Mouse (Mus musculus): ENCODE measurements around the gene Plgrkt. TPM values are rescaled to one million over a fixed set of nuclear protein-coding genes. Genes with fewer than 3 reads are reported as not detected.

Plgrkt gene
- polyA plus RNA-seq, 1 experiment from 2014 or later = 68.1 TPM

DNA sequence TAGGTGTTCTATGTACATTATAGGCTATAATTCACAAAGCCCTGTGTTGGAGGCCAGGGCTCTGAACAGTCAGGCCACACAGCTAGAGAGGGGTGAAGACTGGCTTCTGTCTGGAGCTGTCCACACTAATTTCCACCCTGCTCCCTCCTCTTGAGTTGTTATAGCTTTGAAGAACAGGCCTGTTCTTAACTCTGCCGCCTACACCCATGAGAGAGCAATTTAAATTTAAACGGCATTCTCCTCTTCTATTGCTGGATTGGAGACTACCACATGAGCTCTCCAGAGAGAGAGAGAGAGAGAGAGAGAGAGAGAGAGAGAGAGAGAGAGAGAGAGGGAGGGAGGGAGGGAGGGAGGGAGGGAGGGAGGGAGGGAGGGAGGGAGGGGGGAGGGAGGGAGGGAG lies 38.2 kb upstream of the Plgrkt start:
- H3K9ac ChIP-seq (replicated peaks; ENCODE audit: low read depth, low read length) = no peak overlapping the region
- ATAC-seq (ENCODE audit: insufficient number of reproducible peaks, insufficient read depth, low FRiP score, low read depth) = no peak
- H3K36me3 ChIP-seq (ENCODE audit: control insufficient read depth, insufficient read depth, low read length) = no peaks in the 10 kb centered on the region
- no peak overlapping the region for H3K4me2 ChIP-seq (replicated peaks; ENCODE audit: low read depth, low read length)
- WGBS = 65% methylated on average over 2 of the region's 2 CpGs
- no peak overlapping the region for H3K4me3 ChIP-seq (ENCODE audit: low read depth, low read length)
- H3K4me1 ChIP-seq (ENCODE audit: control insufficient read depth, insufficient read depth, low read length) = no peaks in the 10 kb centered on the region
- no peak overlapping the region for H3K27ac ChIP-seq (ENCODE audit: low read length)
- no peaks in the 10 kb centered on the region for H3K27me3 ChIP-seq (ENCODE audit: control insufficient read depth, insufficient read depth, low read length)
- no peaks in the 10 kb centered on the region for H3K9me3 ChIP-seq (ENCODE audit: control insufficient read depth, low read depth, low read length)

DNA sequence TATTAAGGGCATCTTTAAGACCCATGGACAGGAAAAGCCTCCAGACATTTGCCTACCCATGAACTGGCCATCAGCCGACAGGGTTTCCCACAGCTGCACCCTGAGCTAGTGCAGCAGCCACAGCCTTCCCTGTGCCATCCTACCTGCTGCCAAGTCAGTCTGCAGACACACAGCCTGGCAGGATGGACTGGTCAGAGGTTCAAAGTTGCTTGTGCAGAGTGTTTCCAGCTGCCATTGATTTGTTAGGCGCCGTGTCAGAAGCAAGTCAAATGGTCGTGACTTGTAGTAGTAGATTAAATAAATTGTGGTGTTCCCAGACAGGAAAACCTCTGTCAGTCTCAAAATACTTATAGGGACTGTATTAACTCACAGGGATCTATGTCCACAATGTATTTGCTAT lies 36.1 kb upstream of the Plgrkt start:
- no peaks in the 10 kb centered on the region; the same call in 1 of the 2 replicates for H3K9me3 ChIP-seq (ENCODE audit: control insufficient read depth, low read depth, low read length)
- no peaks in the 10 kb centered on the region for H3K27me3 ChIP-seq (ENCODE audit: control insufficient read depth, insufficient read depth, low read length)
- no peak overlapping the region for H3K27ac ChIP-seq (ENCODE audit: low read length)
- no peak for ATAC-seq (ENCODE audit: insufficient number of reproducible peaks, insufficient read depth, low FRiP score, low read depth)
- H3K9ac ChIP-seq (replicated peaks; ENCODE audit: low read depth, low read length) = no peak overlapping the region
- 68% methylated on average over 4 of the region's 4 CpGs for WGBS
- no peak overlapping the region for H3K4me3 ChIP-seq (ENCODE audit: low read depth, low read length)
- no peaks in the 10 kb centered on the region for H3K36me3 ChIP-seq (ENCODE audit: control insufficient read depth, insufficient read depth, low read length)
- no peak overlapping the region for H3K4me2 ChIP-seq (replicated peaks; ENCODE audit: low read depth, low read length)
- no peaks in the 10 kb centered on the region for H3K4me1 ChIP-seq (ENCODE audit: control insufficient read depth, insufficient read depth, low read length)

DNA sequence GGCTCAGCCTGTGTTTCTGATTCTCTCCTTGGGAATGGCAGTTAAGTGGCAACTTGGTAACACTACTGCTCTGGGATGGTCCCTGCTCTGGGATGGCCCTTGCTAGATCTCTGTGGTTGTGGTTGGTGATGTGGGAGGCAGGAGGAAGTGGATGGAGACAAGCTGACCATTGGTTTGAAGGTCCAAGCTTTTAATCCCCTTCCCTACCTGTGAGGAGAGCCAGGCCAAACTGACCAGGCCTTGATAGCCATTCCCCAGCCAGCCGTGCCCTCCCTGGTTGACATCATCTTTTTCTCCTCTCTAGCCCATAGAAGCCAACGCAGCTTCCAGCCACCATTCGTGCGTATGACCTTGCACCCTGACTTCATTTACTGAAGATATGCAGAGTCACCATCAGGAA lies 35.4 kb upstream of the Plgrkt start:
- Histone ChIP-seq H3K4me1 (ENCODE audit: control insufficient read depth, insufficient read depth, low read length) (no peaks in the 10 kb centered on the region), H3K9me3 (ENCODE audit: control insufficient read depth, low read depth, low read length) (no peaks in the 10 kb centered on the region; the same call in 1 of the 2 replicates), H3K9ac (replicated peaks; ENCODE audit: low read depth, low read length) (no peak overlapping the region), H3K27me3 (ENCODE audit: control insufficient read depth, insufficient read depth, low read length) (no peaks in the 10 kb centered on the region), H3K4me2 (replicated peaks; ENCODE audit: low read depth, low read length) (no peak overlapping the region), H3K36me3 (ENCODE audit: control insufficient read depth, insufficient read depth, low read length) (no peaks in the 10 kb centered on the region), H3K4me3 (ENCODE audit: low read depth, low read length) (no peak overlapping the region), H3K27ac (ENCODE audit: low read length) (no peak overlapping the region)
- no peak for ATAC-seq (ENCODE audit: insufficient number of reproducible peaks, insufficient read depth, low FRiP score, low read depth)
- 93% methylated on average over 4 of the region's 4 CpGs for WGBS

DNA sequence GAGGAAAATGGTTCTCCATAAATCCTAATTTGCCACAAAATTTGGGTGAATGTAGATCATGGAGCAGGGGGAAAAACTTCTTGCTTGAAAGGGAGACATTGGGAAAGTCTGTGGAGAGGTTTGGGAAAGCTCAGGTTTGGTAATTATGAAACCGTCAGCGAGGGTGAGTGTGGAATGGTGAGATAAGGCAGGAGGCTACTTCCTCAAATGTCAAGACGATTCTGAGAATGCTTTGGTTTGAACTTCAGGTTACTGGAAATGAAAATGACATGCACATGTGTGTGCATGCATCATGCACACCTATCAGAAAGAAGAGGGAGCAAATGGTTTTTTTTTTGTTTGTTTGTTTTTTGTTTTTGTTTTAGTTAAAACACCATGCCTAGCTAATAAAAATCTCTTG lies 33.3 kb upstream of the Plgrkt start:
- H3K9ac ChIP-seq (replicated peaks; ENCODE audit: low read depth, low read length) = no peak overlapping the region
- ATAC-seq (ENCODE audit: insufficient number of reproducible peaks, insufficient read depth, low FRiP score, low read depth) = no peak
- H3K27ac ChIP-seq (ENCODE audit: low read length) = no peak overlapping the region
- H3K4me3 ChIP-seq (ENCODE audit: low read depth, low read length) = no peak overlapping the region
- H3K4me2 ChIP-seq (replicated peaks; ENCODE audit: low read depth, low read length) = no peak overlapping the region
- WGBS = 75% methylated on average over 3 of the region's 3 CpGs
- H3K27me3 ChIP-seq (ENCODE audit: control insufficient read depth, insufficient read depth, low read length) = no peaks in the 10 kb centered on the region
- no peaks in the 10 kb centered on the region for H3K4me1 ChIP-seq (ENCODE audit: control insufficient read depth, insufficient read depth, low read length)
- H3K36me3 ChIP-seq (ENCODE audit: control insufficient read depth, insufficient read depth, low read length) = no peaks in the 10 kb centered on the region
- H3K9me3 ChIP-seq (ENCODE audit: control insufficient read depth, low read depth, low read length) = no peaks in the 10 kb centered on the region; the same call in 1 of the 2 replicates

DNA sequence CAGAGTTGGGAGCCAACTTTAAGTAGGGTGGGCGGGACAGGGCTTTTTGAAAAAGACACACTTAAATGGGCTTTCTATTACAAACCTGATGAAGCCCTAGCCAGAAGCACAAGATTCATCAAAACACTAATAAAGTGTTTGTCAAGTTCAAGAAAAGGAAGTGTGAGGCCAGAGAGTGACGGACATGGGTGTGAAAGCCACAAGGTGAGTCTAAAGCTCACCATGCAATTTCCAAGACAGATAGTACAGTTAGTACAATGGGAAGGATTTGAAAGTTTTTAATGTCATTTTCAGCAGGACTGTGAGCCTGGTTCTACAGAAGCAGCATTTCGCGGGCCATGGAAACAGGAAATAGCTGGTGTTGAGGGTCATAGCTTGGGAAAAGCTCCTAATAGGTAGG lies 32.6 kb upstream of the Plgrkt start:
- H3K27ac ChIP-seq (ENCODE audit: low read length) = no peak overlapping the region
- H3K4me3 ChIP-seq (ENCODE audit: low read depth, low read length) = no peak overlapping the region
- H3K27me3 ChIP-seq (ENCODE audit: control insufficient read depth, insufficient read depth, low read length) = no peaks in the 10 kb centered on the region
- no peak overlapping the region for H3K4me2 ChIP-seq (replicated peaks; ENCODE audit: low read depth, low read length)
- no peak overlapping the region for H3K9ac ChIP-seq (replicated peaks; ENCODE audit: low read depth, low read length)
- no peak for ATAC-seq (ENCODE audit: insufficient number of reproducible peaks, insufficient read depth, low FRiP score, low read depth)
- no peaks in the 10 kb centered on the region for H3K36me3 ChIP-seq (ENCODE audit: control insufficient read depth, insufficient read depth, low read length)
- H3K4me1 ChIP-seq (ENCODE audit: control insufficient read depth, insufficient read depth, low read length) = no peaks in the 10 kb centered on the region
- no peaks in the 10 kb centered on the region; the same call in 1 of the 2 replicates for H3K9me3 ChIP-seq (ENCODE audit: control insufficient read depth, low read depth, low read length)
- 87% methylated on average over 4 of the region's 4 CpGs for WGBS

DNA sequence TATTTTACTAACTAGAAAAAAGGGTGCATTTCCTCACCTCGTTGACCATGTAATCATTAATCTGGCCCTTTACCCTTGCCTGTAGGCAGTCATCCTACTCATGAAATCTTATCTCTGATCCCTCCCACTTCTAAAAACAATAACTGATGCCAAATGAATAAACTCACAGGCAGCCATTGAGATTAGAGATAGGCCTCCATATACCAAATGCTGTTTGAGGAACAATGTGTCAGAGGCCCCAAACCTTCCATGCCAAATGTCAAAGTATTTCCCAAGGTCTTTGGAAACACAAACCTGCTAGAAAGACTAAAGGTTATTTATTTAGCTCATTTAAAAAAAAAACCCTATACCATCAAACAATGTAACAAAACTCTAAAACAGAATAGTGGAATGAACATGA lies 29.2 kb upstream of the Plgrkt start:
- Histone ChIP-seq H3K9ac (replicated peaks; ENCODE audit: low read depth, low read length) (no peak overlapping the region), H3K36me3 (ENCODE audit: control insufficient read depth, insufficient read depth, low read length) (no peaks in the 10 kb centered on the region), H3K4me2 (replicated peaks; ENCODE audit: low read depth, low read length) (no peak overlapping the region), H3K4me1 (ENCODE audit: control insufficient read depth, insufficient read depth, low read length) (no peaks in the 10 kb centered on the region), H3K9me3 (ENCODE audit: control insufficient read depth, low read depth, low read length) (no peaks in the 10 kb centered on the region; the same call in 1 of the 2 replicates), H3K4me3 (ENCODE audit: low read depth, low read length) (no peak overlapping the region), H3K27me3 (ENCODE audit: control insufficient read depth, insufficient read depth, low read length) (no peaks in the 10 kb centered on the region), H3K27ac (ENCODE audit: low read length) (no peak overlapping the region)
- 63% methylated on average over 1 of the region's 1 CpGs for WGBS
- no peak for ATAC-seq (ENCODE audit: insufficient number of reproducible peaks, insufficient read depth, low FRiP score, low read depth)

DNA sequence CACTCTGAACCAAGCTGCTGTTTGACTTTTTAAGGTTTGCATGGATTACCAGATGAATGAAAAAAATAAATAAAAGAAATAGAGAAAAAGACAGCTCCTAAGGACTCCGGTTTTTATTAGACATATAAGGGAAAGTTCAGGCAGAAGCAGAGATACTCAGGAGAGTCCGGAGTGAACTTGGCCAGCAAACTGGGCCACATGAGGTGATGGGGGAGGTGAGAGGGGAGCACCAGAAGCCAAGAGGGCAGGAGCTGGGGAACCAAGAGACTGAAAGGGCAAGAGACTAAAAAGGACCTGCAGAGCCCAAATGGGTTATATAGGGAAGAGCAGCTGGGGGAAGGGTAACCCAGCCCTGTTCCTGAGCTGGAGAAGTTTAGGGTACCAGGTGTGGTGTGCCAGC lies 27.5 kb upstream of the Plgrkt start:
- Histone ChIP-seq H3K27me3 (ENCODE audit: control insufficient read depth, insufficient read depth, low read length) (no peaks in the 10 kb centered on the region), H3K4me3 (ENCODE audit: low read depth, low read length) (no peak overlapping the region), H3K27ac (ENCODE audit: low read length) (no peak overlapping the region), H3K9ac (replicated peaks; ENCODE audit: low read depth, low read length) (no peak overlapping the region), H3K9me3 (ENCODE audit: control insufficient read depth, low read depth, low read length) (no peaks in the 10 kb centered on the region; the same call in 1 of the 2 replicates), H3K4me1 (ENCODE audit: control insufficient read depth, insufficient read depth, low read length) (no peaks in the 10 kb centered on the region), H3K36me3 (ENCODE audit: control insufficient read depth, insufficient read depth, low read length) (no peaks in the 10 kb centered on the region), H3K4me2 (replicated peaks; ENCODE audit: low read depth, low read length) (no peak overlapping the region)
- no peak for ATAC-seq (ENCODE audit: insufficient number of reproducible peaks, insufficient read depth, low FRiP score, low read depth)
- WGBS = 91% methylated on average over 2 of the region's 2 CpGs

DNA sequence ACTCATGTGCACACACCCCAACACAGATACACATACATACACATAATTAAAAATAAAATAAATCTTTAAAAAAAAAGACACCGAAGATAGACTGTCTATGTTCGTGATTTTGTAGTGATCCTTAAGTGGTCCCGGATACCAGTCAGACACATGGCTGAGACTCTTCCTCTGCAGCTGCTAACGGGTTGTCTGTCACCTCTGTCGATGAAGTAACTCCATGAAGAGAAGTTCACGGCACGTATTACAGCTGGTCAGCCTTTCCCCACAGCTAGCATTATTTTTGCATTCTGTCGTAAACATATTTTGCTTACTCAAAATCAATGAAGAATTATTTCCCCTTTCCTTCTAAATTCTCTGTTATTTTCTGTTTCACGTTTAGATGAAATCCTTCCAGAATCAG lies 26.1 kb upstream of the Plgrkt start:
- ATAC-seq (ENCODE audit: insufficient number of reproducible peaks, insufficient read depth, low FRiP score, low read depth) = no peak
- no peak overlapping the region for H3K4me2 ChIP-seq (replicated peaks; ENCODE audit: low read depth, low read length)
- H3K36me3 ChIP-seq (ENCODE audit: control insufficient read depth, insufficient read depth, low read length) = no peaks in the 10 kb centered on the region
- no peak overlapping the region for H3K4me3 ChIP-seq (ENCODE audit: low read depth, low read length)
- H3K9me3 ChIP-seq (ENCODE audit: control insufficient read depth, low read depth, low read length) = no peaks in the 10 kb centered on the region; the same call in 1 of the 2 replicates
- H3K27me3 ChIP-seq (ENCODE audit: control insufficient read depth, insufficient read depth, low read length) = no peaks in the 10 kb centered on the region
- no peak overlapping the region for H3K27ac ChIP-seq (ENCODE audit: low read length)
- no peak overlapping the region for H3K9ac ChIP-seq (replicated peaks; ENCODE audit: low read depth, low read length)
- WGBS = 80% methylated on average over 9 of the region's 9 CpGs
- no peaks in the 10 kb centered on the region for H3K4me1 ChIP-seq (ENCODE audit: control insufficient read depth, insufficient read depth, low read length)

DNA sequence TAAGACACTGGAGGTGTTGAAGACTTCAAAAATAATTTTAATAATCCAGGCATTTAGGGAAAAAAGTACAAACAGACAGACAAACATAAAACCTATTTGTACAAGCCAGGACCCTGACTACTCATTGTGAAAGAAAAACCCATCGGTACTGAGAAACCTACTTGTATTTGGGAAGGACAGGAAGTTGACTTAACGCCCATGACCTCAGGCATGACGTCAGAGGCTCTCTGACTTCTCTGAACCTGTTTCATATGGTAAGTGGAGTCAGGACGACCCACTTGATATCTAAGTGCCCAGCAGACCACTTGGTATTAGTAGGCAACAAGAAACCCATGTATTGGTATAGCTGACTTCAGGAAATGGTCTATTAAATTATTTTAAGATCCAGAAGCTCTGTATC lies 24.1 kb upstream of the Plgrkt start:
- Histone ChIP-seq H3K4me1 (ENCODE audit: control insufficient read depth, insufficient read depth, low read length) (no peaks in the 10 kb centered on the region), H3K4me2 (replicated peaks; ENCODE audit: low read depth, low read length) (no peak overlapping the region), H3K27ac (ENCODE audit: low read length) (no peak overlapping the region), H3K36me3 (ENCODE audit: control insufficient read depth, insufficient read depth, low read length) (no peaks in the 10 kb centered on the region), H3K27me3 (ENCODE audit: control insufficient read depth, insufficient read depth, low read length) (no peaks in the 10 kb centered on the region), H3K9ac (replicated peaks; ENCODE audit: low read depth, low read length) (no peak overlapping the region), H3K9me3 (ENCODE audit: control insufficient read depth, low read depth, low read length) (no peaks in the 10 kb centered on the region), H3K4me3 (ENCODE audit: low read depth, low read length) (no peak overlapping the region)
- no peak for ATAC-seq (ENCODE audit: insufficient number of reproducible peaks, insufficient read depth, low FRiP score, low read depth)
- 62% methylated on average over 4 of the region's 4 CpGs for WGBS

Measured in stomach, embryonic 14.5 days (tissue).